Mouse (Mus musculus): ENCODE measurements at regions not wholly inside any gene's neighbourhood (a gene's known extent, or its start where the extent isn't known, plus 50 kb on each side); places are given as distances from the start of the nearest gene placed in this dataset.

GRCm38 (mm10) chr11:27025500-27025899, 431.7 kb upstream of the Vrk2 start:
- H3K27ac ChIP-seq (replicated peaks; ENCODE audit: low read depth, low read length): no peak overlapping the region
- ATAC-seq (ENCODE audit: insufficient number of reproducible peaks, low FRiP score, low TSS enrichment, low read depth): peak; percentile 79
- 55% methylated on average over 2 of the region's 2 CpGs for WGBS

GRCm38 (mm10) chr11:26996292-26997099, 402.7 kb upstream of the Vrk2 start:
- Histone ChIP-seq H3K4me1 (ENCODE audit: control insufficient read depth, insufficient read depth, low read length) (no peaks in the 10 kb centered on the region), H3K27me3 (ENCODE audit: control insufficient read depth, insufficient read depth, low read length) (no peaks in the 10 kb centered on the region), H3K9me3 (ENCODE audit: control insufficient read depth, low read length) (no peaks in the 10 kb centered on the region), H3K27ac (replicated peaks; ENCODE audit: low read depth, low read length) (no peak overlapping the region), H3K36me3 (ENCODE audit: control insufficient read depth, insufficient read depth, low read length) (no peaks in the 10 kb centered on the region), H3K9ac (ENCODE audit: low read length) (no peak overlapping the region), H3K4me3 (ENCODE audit: low read depth, low read length) (no peak overlapping the region), H3K4me2 (ENCODE audit: low read depth, severe bottlenecking) (no peak overlapping the region)
- peak; percentile 53 for DNase-seq (ENCODE audit: low spot score)
- WGBS: 41% methylated on average over 3 of the region's 3 CpGs
- ATAC-seq (ENCODE audit: insufficient number of reproducible peaks, low FRiP score, low TSS enrichment, low read depth): no peak

More at GRCm38 (mm10) chr11:27025500-27025899, 431.7 kb upstream of the Vrk2 start:
- H3K9me3 ChIP-seq (ENCODE audit: control insufficient read depth, low read length): no peaks in the 10 kb centered on the region
- H3K4me1 ChIP-seq (ENCODE audit: control insufficient read depth, insufficient read depth, low read length): no peaks in the 10 kb centered on the region
- H3K9ac ChIP-seq (ENCODE audit: low read length): no peak overlapping the region
- H3K4me3 ChIP-seq (ENCODE audit: low read depth, low read length): no peak overlapping the region
- H3K4me2 ChIP-seq (ENCODE audit: low read depth, severe bottlenecking): no peak overlapping the region
- no peaks in the 10 kb centered on the region for H3K36me3 ChIP-seq (ENCODE audit: control insufficient read depth, insufficient read depth, low read length)
- H3K27me3 ChIP-seq (ENCODE audit: control insufficient read depth, insufficient read depth, low read length): no peaks in the 10 kb centered on the region
- peak; percentile 49 for DNase-seq (ENCODE audit: low spot score)

GRCm38 (mm10) chr11:26981216-26981615, 387.4 kb upstream of the Vrk2 start:
- H3K4me2 ChIP-seq (ENCODE audit: low read depth, severe bottlenecking): no peak overlapping the region
- no peaks in the 10 kb centered on the region for H3K4me1 ChIP-seq (ENCODE audit: control insufficient read depth, insufficient read depth, low read length)
- 61% methylated on average over 7 of the region's 7 CpGs for WGBS
- ATAC-seq (ENCODE audit: insufficient number of reproducible peaks, low FRiP score, low TSS enrichment, low read depth) (no peak), DNase-seq (ENCODE audit: low spot score) (no peak)
- H3K9me3 ChIP-seq (ENCODE audit: control insufficient read depth, low read length): no peaks in the 10 kb centered on the region
- no peaks in the 10 kb centered on the region for H3K36me3 ChIP-seq (ENCODE audit: control insufficient read depth, insufficient read depth, low read length)
- no peak overlapping the region for H3K27ac ChIP-seq (replicated peaks; ENCODE audit: low read depth, low read length)
- no peak overlapping the region for H3K9ac ChIP-seq (ENCODE audit: low read length)
- no peaks in the 10 kb centered on the region for H3K27me3 ChIP-seq (ENCODE audit: control insufficient read depth, insufficient read depth, low read length)
- no peak overlapping the region for H3K4me3 ChIP-seq (ENCODE audit: low read depth, low read length)

GRCm38 (mm10) chr11:26972533-26973081, 378.8 kb upstream of the Vrk2 start:
- no peaks in the 10 kb centered on the region for H3K4me1 ChIP-seq (ENCODE audit: control insufficient read depth, insufficient read depth, low read length)
- H3K27me3 ChIP-seq (ENCODE audit: control insufficient read depth, insufficient read depth, low read length): no peaks in the 10 kb centered on the region
- no peaks in the 10 kb centered on the region for H3K9me3 ChIP-seq (ENCODE audit: control insufficient read depth, low read length)
- no peak overlapping the region for H3K4me3 ChIP-seq (ENCODE audit: low read depth, low read length)
- H3K9ac ChIP-seq (ENCODE audit: low read length): no peak overlapping the region
- ATAC-seq (ENCODE audit: insufficient number of reproducible peaks, low FRiP score, low TSS enrichment, low read depth) (no peak), DNase-seq (ENCODE audit: low spot score) (no peak)
- 84% methylated on average over 8 of the region's 8 CpGs for WGBS
- no peak overlapping the region for H3K27ac ChIP-seq (replicated peaks; ENCODE audit: low read depth, low read length)
- H3K4me2 ChIP-seq (ENCODE audit: low read depth, severe bottlenecking): no peak overlapping the region
- no peaks in the 10 kb centered on the region for H3K36me3 ChIP-seq (ENCODE audit: control insufficient read depth, insufficient read depth, low read length)

GRCm38 (mm10) chr11:26971161-26971560, 377.4 kb upstream of the Vrk2 start:
- Histone ChIP-seq H3K9me3 (ENCODE audit: control insufficient read depth, low read length) (no peaks in the 10 kb centered on the region), H3K4me1 (ENCODE audit: control insufficient read depth, insufficient read depth, low read length) (no peaks in the 10 kb centered on the region), H3K9ac (ENCODE audit: low read length) (no peak overlapping the region), H3K4me3 (ENCODE audit: low read depth, low read length) (no peak overlapping the region), H3K27me3 (ENCODE audit: control insufficient read depth, insufficient read depth, low read length) (no peaks in the 10 kb centered on the region), H3K27ac (replicated peaks; ENCODE audit: low read depth, low read length) (no peak overlapping the region), H3K4me2 (ENCODE audit: low read depth, severe bottlenecking) (no peak overlapping the region), H3K36me3 (ENCODE audit: control insufficient read depth, insufficient read depth, low read length) (no peaks in the 10 kb centered on the region)
- 87% methylated on average over 2 of the region's 2 CpGs for WGBS
- ATAC-seq (ENCODE audit: insufficient number of reproducible peaks, low FRiP score, low TSS enrichment, low read depth): no peak
- DNase-seq (ENCODE audit: low spot score): no peak

GRCm38 (mm10) chr11:26967427-26967826, 373.6 kb upstream of the Vrk2 start:
- no peaks in the 10 kb centered on the region for H3K36me3 ChIP-seq (ENCODE audit: control insufficient read depth, insufficient read depth, low read length)
- ATAC-seq (ENCODE audit: insufficient number of reproducible peaks, low FRiP score, low TSS enrichment, low read depth): no peak
- no peak overlapping the region for H3K9ac ChIP-seq (ENCODE audit: low read length)
- H3K4me1 ChIP-seq (ENCODE audit: control insufficient read depth, insufficient read depth, low read length): no peaks in the 10 kb centered on the region
- H3K4me2 ChIP-seq (ENCODE audit: low read depth, severe bottlenecking): no peak overlapping the region
- no peaks in the 10 kb centered on the region for H3K27me3 ChIP-seq (ENCODE audit: control insufficient read depth, insufficient read depth, low read length)
- H3K4me3 ChIP-seq (ENCODE audit: low read depth, low read length): no peak overlapping the region
- no peak for DNase-seq (ENCODE audit: low spot score)
- no peaks in the 10 kb centered on the region for H3K9me3 ChIP-seq (ENCODE audit: control insufficient read depth, low read length)
- no peak overlapping the region for H3K27ac ChIP-seq (replicated peaks; ENCODE audit: low read depth, low read length)
- 87% methylated on average over 4 of the region's 4 CpGs for WGBS

- H3K36me3 ChIP-seq (ENCODE audit: control insufficient read depth, insufficient read depth, low read length): no peaks in the 10 kb centered on the region
- no peak overlapping the region for H3K27ac ChIP-seq (replicated peaks; ENCODE audit: low read depth, low read length)
- H3K27me3 ChIP-seq (ENCODE audit: control insufficient read depth, insufficient read depth, low read length): no peaks in the 10 kb centered on the region
- 66% methylated on average over 8 of the region's 8 CpGs for WGBS
- H3K9ac ChIP-seq (ENCODE audit: low read length): no peak overlapping the region
- no peak overlapping the region for H3K4me3 ChIP-seq (ENCODE audit: low read depth, low read length)
- no peak for ATAC-seq (ENCODE audit: insufficient number of reproducible peaks, low FRiP score, low TSS enrichment, low read depth)
- H3K4me2 ChIP-seq (ENCODE audit: low read depth, severe bottlenecking): no peak overlapping the region
- H3K4me1 ChIP-seq (ENCODE audit: control insufficient read depth, insufficient read depth, low read length): no peaks in the 10 kb centered on the region
- DNase-seq (ENCODE audit: low spot score): no peak
- no peaks in the 10 kb centered on the region for H3K9me3 ChIP-seq (ENCODE audit: control insufficient read depth, low read length)
These were observed 369.3 kb upstream of the Vrk2 start for GRCm38 (mm10) chr11:26962928-26963667.

- Histone ChIP-seq H3K27me3 (ENCODE audit: control insufficient read depth, insufficient read depth, low read length) (no peaks in the 10 kb centered on the region), H3K4me2 (ENCODE audit: low read depth, severe bottlenecking) (no peak overlapping the region), H3K4me3 (ENCODE audit: low read depth, low read length) (no peak overlapping the region), H3K36me3 (ENCODE audit: control insufficient read depth, insufficient read depth, low read length) (no peaks in the 10 kb centered on the region), H3K27ac (replicated peaks; ENCODE audit: low read depth, low read length) (no peak overlapping the region), H3K9ac (ENCODE audit: low read length) (no peak overlapping the region), H3K4me1 (ENCODE audit: control insufficient read depth, insufficient read depth, low read length) (no peaks in the 10 kb centered on the region), H3K9me3 (ENCODE audit: control insufficient read depth, low read length) (no peaks in the 10 kb centered on the region)
- ATAC-seq (ENCODE audit: insufficient number of reproducible peaks, low FRiP score, low TSS enrichment, low read depth) (no peak), DNase-seq (ENCODE audit: low spot score) (no peak)
- 57% methylated on average over 18 of the region's 18 CpGs for WGBS
These were observed 368.5 kb upstream of the Vrk2 start for GRCm38 (mm10) chr11:26962040-26962927.

All from limb, embryonic 11.5 days (tissue).